Mouse (Mus musculus): ENCODE data around the gene Tns1. TPM values are rescaled to one million over a fixed set of nuclear protein-coding genes. Genes with fewer than 3 reads are reported as not detected.
A peak's percentile ranks its signal among the peaks of the same experiment; 100 is the strongest.

Tns1 gene
- polyA plus RNA-seq, 1 experiment from 2014 or later = 184 TPM

GRCm38 (mm10) chr1:73911981-73912380, 212.3 kb downstream of the Tns1 start:
- H3K9me3 ChIP-seq (ENCODE audit: low read length) = no peaks in the 10 kb centered on the region
- H3K9ac ChIP-seq (replicated peaks; ENCODE audit: low read depth) = no peak overlapping the region
- ATAC-seq = no peak
- no peak overlapping the region for H3K27ac ChIP-seq (ENCODE audit: low read length)
- TF ChIP-seq EP300 (IDR thresholded peaks at IDR 0.05) (no peak), CTCF (IDR thresholded peaks at IDR 0.05) (no peak)
- WGBS = 67% methylated on average over 8 of the region's 8 CpGs
- H3K4me1 ChIP-seq (ENCODE audit: insufficient read depth, low read depth, low read length) = no peaks in the 10 kb centered on the region
- DNase-seq (ENCODE audit: low spot score) = no peak
- peaks cover 36% of the 10 kb centered on the region for H3K36me3 ChIP-seq (ENCODE audit: insufficient read depth, low read length)
- H3K4me2 ChIP-seq (replicated peaks; ENCODE audit: low read depth, low read length) = no peak overlapping the region
- H3K27me3 ChIP-seq (replicated peaks; ENCODE audit: insufficient read depth, low read length) = no peaks in the 10 kb centered on the region
- no peak overlapping the region for H3K4me3 ChIP-seq (ENCODE audit: low read depth, low read length)

GRCm38 (mm10) chr1:73910701-73911100, 213.5 kb downstream of the Tns1 start:
- Histone ChIP-seq H3K4me1 (ENCODE audit: insufficient read depth, low read depth, low read length) (peaks cover 4% of the 10 kb centered on the region; the same call in 1 of the 2 replicates), H3K27me3 (replicated peaks; ENCODE audit: insufficient read depth, low read length) (no peaks in the 10 kb centered on the region), H3K36me3 (ENCODE audit: insufficient read depth, low read length) (peaks cover 26% of the 10 kb centered on the region), H3K27ac (ENCODE audit: low read length) (no peak overlapping the region), H3K9ac (replicated peaks; ENCODE audit: low read depth) (no peak overlapping the region), H3K4me2 (replicated peaks; ENCODE audit: low read depth, low read length) (no peak overlapping the region), H3K4me3 (ENCODE audit: low read depth, low read length) (no peak overlapping the region), H3K9me3 (ENCODE audit: low read length) (no peaks in the 10 kb centered on the region)
- TF ChIP-seq EP300 (IDR thresholded peaks at IDR 0.05) (no peak), CTCF (IDR thresholded peaks at IDR 0.05) (no peak)
- ATAC-seq (no peak), DNase-seq (ENCODE audit: low spot score) (no peak)
- 78% methylated on average over 8 of the region's 8 CpGs for WGBS

GRCm38 (mm10) chr1:73910111-73910510, 214.1 kb downstream of the Tns1 start:
- Histone ChIP-seq H3K4me2 (replicated peaks; ENCODE audit: low read depth, low read length) (no peak overlapping the region), H3K9me3 (ENCODE audit: low read length) (no peaks in the 10 kb centered on the region), H3K4me1 (ENCODE audit: insufficient read depth, low read depth, low read length) (peaks cover 4% of the 10 kb centered on the region; the same call in 1 of the 2 replicates), H3K27me3 (replicated peaks; ENCODE audit: insufficient read depth, low read length) (no peaks in the 10 kb centered on the region), H3K9ac (replicated peaks; ENCODE audit: low read depth) (no peak overlapping the region), H3K4me3 (ENCODE audit: low read depth, low read length) (no peak overlapping the region), H3K36me3 (ENCODE audit: insufficient read depth, low read length) (peaks cover 23% of the 10 kb centered on the region), H3K27ac (ENCODE audit: low read length) (no peak overlapping the region)
- TF ChIP-seq EP300 (IDR thresholded peaks at IDR 0.05) (no peak), CTCF (IDR thresholded peaks at IDR 0.05) (peak; percentile 27)
- 86% methylated on average over 8 of the region's 8 CpGs for WGBS
- ATAC-seq (no peak), DNase-seq (ENCODE audit: low spot score) (no peak)

GRCm38 (mm10) chr1:73909191-73909983, 214.9 kb downstream of the Tns1 start:
- DNase-seq (ENCODE audit: low spot score) = peak; percentile 46
- H3K27ac ChIP-seq (ENCODE audit: low read length) = no peak overlapping the region
- no peak for ATAC-seq
- no peak for TF ChIP-seq CTCF (IDR thresholded peaks at IDR 0.05)
- TF ChIP-seq EP300 (IDR thresholded peaks at IDR 0.05) = no peak
- peaks cover 4% of the 10 kb centered on the region; the same call in 1 of the 2 replicates for H3K4me1 ChIP-seq (ENCODE audit: insufficient read depth, low read depth, low read length)
- H3K9ac ChIP-seq (replicated peaks; ENCODE audit: low read depth) = no peak overlapping the region
- H3K4me3 ChIP-seq (ENCODE audit: low read depth, low read length) = no peak overlapping the region
- 49% methylated on average over 2 of the region's 2 CpGs for WGBS
- peaks cover 19% of the 10 kb centered on the region for H3K36me3 ChIP-seq (ENCODE audit: insufficient read depth, low read length)
- no peak overlapping the region for H3K4me2 ChIP-seq (replicated peaks; ENCODE audit: low read depth, low read length)
- no peaks in the 10 kb centered on the region for H3K9me3 ChIP-seq (ENCODE audit: low read length)
- H3K27me3 ChIP-seq (replicated peaks; ENCODE audit: insufficient read depth, low read length) = no peaks in the 10 kb centered on the region

GRCm38 (mm10) chr1:73908081-73908960, 215.9 kb downstream of the Tns1 start:
- peaks cover 8% of the 10 kb centered on the region for H3K36me3 ChIP-seq (ENCODE audit: insufficient read depth, low read length)
- peaks cover 4% of the 10 kb centered on the region; the same call in 1 of the 2 replicates for H3K4me1 ChIP-seq (ENCODE audit: insufficient read depth, low read depth, low read length)
- no peak overlapping the region for H3K9ac ChIP-seq (replicated peaks; ENCODE audit: low read depth)
- DNase-seq (ENCODE audit: low spot score) (no peak), ATAC-seq (peak; percentile 4; the same call in 1 of the 2 replicates)
- H3K9me3 ChIP-seq (ENCODE audit: low read length) = no peaks in the 10 kb centered on the region
- no peaks in the 10 kb centered on the region for H3K27me3 ChIP-seq (replicated peaks; ENCODE audit: insufficient read depth, low read length)
- TF ChIP-seq CTCF (IDR thresholded peaks at IDR 0.05) (no peak), EP300 (IDR thresholded peaks at IDR 0.05) (no peak)
- H3K4me3 ChIP-seq (ENCODE audit: low read depth, low read length) = no peak overlapping the region
- WGBS = 73% methylated on average over 13 of the region's 13 CpGs
- H3K27ac ChIP-seq (ENCODE audit: low read length) = no peak overlapping the region
- no peak overlapping the region for H3K4me2 ChIP-seq (replicated peaks; ENCODE audit: low read depth, low read length)

GRCm38 (mm10) chr1:73907166-73907565, 217.1 kb downstream of the Tns1 start:
- H3K27ac ChIP-seq (ENCODE audit: low read length) = no peak overlapping the region
- DNase-seq (ENCODE audit: low spot score) (no peak), ATAC-seq (no peak)
- no peak overlapping the region for H3K9ac ChIP-seq (replicated peaks; ENCODE audit: low read depth)
- no peaks in the 10 kb centered on the region for H3K27me3 ChIP-seq (replicated peaks; ENCODE audit: insufficient read depth, low read length)
- H3K4me1 ChIP-seq (ENCODE audit: insufficient read depth, low read depth, low read length) = peaks cover 7% of the 10 kb centered on the region
- TF ChIP-seq EP300 (IDR thresholded peaks at IDR 0.05) (no peak), CTCF (IDR thresholded peaks at IDR 0.05) (no peak)
- no peaks in the 10 kb centered on the region for H3K9me3 ChIP-seq (ENCODE audit: low read length)
- H3K4me3 ChIP-seq (ENCODE audit: low read depth, low read length) = no peak overlapping the region
- H3K36me3 ChIP-seq (ENCODE audit: insufficient read depth, low read length) = 0 out of 2 replicates have a peak, but pooled peaks cover 1% of the 10 kb centered on the region
- 91% methylated on average over 28 of the region's 28 CpGs for WGBS
- no peak overlapping the region for H3K4me2 ChIP-seq (replicated peaks; ENCODE audit: low read depth, low read length)

Data from lung, postnatal 0 days (tissue).